Mouse (Mus musculus) CH12F3 (cell line): ENCODE results near the gene Trim66.

Experiments
- in situ Hi-C: fragments of 300-500 bp; cut with MboI; formaldehyde crosslinking; loops from 2 replicates; pipeline ENCODE4 v1.14.3; 2020; ENCODE audit warnings: low sequenced_read_pairs

The Trim66 gene

DNA sequence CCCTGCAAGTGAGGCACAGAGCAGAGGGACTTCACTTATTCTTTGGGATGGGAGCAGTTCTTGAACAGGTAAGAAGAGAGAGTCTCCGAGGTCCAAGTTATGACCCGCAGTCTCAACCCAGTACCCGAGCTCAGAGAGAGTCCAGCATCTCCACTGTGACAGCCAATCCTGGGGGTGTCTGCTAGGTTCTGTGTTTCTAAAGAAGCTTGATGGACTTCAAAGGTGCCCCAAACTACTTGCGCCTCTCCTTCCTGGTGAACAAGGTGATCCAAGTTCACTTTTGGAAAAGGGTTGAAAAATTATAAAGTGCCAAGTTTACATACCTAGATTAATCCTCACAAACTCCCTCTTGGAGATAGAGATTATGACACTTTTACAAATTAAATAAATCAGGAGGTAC, at the start of gene Trim66:
Gene Trim66, minus strand, starts transcription at position 101 of the 400 bp plus-strand sequence.
- in situ Hi-C loops = no loop called here

DNA sequence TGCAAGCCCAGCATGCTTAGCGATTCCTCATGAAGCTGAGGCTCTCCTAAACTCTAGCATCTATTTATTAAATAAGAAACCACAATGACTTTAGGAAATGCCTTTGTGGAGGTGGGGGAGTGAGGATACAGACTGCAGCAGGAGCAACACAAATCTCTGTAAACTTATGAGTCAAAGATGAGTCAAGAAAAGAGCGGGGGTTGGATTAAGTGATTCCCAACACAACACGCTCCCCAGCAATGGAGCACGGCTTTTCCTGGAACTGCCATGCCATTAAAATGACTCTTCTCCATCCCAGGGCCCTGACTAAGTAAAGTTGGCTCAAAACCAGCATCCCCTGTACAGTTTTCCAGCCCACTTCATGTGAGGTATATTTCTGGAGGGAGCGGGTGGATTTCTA, 38.8 kb upstream of the Trim66 start:
- in situ Hi-C loops = no loop called here

DNA sequence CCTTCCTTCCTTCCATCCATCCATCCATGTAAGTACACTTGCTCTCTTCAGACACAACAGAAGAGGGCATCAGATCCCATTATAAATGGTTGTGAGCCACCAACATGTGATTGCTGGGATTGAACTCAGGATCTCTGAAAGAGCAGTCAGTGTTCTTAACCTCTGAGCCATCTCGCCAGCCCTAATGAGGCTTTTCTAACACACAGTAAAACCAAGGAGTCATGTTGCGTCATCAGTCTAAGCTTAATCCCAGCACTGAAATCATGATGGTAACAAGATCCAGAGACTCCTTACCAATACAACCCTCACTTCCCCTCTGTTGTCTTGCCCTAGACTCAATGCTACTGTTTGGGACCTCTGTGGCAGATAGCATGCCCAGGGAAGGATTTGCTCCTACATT, 38.3 kb upstream of the Trim66 start:
- in situ Hi-C loops = no loop called here

DNA sequence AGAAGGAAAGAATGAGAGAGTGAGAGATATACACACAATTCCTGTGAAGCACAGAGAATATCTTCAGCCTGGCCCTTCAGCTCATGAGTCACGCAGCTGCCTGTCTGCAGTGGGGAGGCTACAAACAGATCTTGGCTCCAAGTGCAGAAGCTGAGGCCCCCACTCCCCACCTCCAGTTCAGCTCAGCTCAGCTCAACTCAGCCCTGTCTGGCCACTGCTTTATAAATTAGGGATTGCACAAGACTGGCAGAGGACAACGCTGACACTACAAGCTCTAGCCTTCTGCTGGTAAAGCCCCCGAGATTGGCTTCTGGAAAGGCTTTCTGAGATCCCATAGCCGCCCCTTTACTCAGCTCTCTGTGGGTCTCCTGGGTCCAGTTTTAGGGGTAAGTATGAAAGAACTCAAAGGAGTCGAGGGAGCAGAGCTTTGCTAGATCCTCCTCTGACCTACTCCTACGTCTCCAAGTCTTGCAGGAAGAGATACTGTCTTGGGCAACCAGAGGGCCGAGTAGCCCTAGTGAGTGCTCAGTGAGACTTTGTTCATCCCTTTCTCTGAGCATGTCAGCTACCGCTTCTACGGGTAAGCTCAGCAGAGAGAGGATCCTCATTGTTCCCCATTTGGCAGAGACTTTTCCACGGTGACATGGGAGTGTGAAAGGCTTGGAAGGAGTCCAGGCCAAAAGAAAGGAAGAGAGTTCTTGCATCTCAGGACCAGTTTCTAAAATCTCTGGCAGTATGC, 37.5 kb upstream of the Trim66 start:
- in situ Hi-C loops = no loop called here

DNA sequence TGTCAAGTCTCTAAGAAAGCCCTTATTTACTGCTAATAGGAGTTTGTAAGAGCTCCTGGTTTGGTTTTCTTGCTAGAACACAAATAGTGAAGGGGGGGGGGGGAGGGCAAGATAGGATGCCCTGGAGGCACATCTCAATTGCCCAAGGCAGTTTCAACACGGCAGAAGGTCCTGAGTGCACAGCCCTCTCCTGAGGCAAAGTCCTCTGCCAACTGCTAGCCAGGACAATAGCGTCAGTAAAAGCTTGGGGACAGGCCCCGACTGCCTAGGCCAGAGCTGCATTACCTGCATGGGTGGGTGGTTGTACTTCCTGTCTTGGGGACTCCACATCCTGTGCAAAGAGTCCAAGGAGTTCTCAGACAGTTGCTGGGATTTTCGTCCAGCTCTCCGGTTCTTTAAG, 36.9 kb upstream of the Trim66 start:
- in situ Hi-C loops = no loop called here

DNA sequence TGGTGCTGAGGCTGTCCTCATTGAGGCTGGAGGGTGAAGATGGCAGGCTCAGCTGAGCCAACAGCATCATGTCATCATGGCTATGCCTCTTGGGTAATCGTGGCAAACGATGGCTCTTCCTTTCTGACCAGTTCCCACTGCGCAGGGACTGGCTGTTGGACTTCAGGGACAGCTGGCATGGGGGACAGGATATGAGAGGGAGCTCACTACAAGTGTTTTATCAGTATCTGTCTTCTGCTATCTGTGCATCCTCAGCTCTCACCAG, 34.4 kb upstream of the Trim66 start:
- in situ Hi-C loops = no loop called here

DNA sequence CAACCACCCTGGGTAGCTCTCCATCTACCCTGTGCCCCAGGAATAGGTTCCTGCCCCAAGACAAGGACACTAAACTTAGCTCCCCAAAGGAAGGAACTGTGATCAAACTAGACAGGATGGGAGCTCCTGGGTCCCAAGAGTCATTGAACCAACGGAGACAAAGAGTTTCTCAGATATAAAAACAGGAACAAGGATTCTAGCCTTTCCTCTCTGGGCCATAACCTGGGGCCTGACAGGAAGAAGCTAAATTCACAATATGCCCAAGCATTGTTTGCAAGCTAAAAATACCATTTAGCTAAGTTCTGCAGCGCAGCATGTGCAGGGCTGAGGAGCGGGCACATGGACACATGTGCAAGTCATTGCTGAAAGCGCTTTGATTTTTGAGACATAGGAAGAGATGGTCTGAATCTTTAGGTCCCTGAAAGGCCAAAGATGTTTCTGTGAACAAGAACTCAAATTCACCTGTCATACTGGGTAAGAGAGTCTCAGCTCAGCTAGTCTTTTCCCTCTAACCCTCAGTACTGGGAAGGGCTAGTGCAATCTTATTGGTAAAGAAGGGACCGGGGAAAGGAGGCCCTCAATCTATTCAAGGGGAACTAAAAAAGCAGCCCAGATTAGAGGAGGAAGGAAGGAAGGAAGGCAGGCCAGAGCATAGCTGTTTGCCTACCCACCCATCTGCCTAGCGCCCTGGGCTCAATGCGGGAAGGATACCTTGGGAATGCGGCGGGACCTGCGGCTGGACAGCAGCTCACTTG, 33.9 kb upstream of the Trim66 start:
- in situ Hi-C loops = no loop called here

DNA sequence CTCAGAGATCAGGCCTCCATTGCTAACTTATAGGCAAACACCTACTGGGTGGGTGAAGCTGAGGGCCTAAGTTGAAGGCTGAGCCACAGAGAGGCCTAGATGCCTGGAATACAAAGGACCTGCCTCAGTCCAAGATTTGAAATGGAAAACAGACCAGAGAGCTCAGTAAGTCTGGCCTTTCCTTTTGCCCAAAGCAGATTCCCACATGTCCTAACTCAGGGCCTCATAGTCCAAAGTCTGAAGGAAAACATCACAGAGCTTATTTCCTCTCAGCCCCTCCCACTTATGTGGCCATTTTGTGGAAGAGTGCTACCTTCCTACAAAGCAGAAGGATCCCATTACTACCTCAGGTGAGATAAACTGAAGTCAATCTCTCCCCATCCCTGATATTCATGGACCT, 33.0 kb upstream of the Trim66 start:
- in situ Hi-C loops = no loop called here

DNA sequence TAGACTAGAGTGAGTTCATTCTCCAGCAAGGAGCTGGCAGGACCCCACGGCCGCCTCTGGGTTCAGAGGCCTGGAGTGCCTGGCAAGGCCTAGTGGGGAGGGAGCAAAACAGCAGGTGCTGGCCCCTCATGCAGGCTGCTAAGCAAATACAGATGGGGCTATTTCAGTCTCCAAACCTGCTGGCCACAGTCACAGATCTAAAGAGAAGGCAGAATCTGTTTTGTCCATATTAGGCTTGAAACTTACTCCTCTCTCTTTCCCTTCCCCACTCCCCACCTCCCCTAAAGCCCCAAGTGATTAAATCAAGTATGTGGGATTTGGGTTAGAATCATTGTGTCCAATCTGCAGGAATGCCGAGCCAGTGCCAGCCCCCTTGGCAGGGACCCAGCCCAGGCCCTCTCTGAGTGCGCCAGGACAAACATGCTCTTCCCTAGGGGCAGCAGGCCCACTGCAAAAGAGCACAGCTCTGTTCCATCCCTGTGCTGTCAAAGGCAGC, 28.6 kb upstream of the Trim66 start:
- in situ Hi-C loops = no loop called here

DNA sequence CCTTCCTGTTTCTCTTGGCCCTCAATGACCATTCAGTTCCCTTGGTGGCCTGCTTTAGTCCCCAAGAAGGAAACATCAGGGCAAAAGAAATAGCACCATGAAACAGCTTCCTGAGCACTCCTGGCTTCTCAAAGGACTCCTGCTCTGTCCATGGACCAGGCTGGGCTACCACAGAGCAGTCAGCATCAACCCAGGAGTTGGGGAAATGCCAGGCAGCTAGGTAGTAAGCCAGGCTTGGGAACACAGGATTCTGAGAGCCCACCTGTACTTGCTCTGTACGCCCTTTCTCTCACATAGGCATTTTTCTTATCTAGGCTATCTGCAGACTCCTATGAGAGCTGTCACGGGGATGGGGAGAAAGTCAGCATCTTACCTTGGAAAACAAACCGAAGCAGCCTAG, 27.0 kb upstream of the Trim66 start:
- in situ Hi-C loops = no loop called here

DNA sequence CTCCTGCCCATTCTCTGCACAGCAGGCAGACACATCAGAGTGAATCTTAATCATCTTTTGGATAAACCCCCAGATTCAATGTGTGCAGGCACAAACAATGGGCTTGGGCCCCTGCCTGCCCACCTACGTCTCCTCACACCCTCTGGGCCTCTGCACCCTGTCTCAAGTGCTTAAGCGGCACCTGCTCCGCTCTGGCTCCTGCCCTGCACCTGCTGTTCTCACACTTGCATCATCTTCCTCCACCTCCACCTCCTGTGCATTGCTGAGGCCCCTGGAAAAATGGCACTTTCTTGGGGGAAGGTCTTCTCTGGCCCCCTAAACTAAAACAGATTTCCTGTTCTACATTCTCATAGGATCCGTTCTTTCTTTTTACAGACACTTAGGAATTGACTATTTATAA, 26.0 kb upstream of the Trim66 start:
- in situ Hi-C loops = no loop called here

DNA sequence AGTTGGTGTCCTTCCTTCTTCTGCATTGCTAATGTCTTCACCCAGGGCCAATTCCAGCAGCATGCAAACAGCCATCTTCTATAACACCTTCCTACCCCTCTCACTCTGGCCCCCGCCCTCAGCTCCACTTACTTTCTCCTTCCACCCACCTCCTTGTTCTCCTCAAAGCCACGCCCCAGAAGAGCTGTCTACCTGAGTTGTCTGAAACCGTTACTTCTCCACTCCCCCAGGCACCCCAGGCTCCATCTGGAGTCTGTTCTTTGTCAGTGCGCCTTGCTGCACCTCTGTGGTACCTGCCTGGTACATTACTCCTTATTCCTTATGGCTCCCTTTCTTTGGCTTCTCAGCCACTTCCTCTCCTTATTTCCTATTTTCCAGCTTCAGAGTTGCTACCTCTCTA, 25.2 kb upstream of the Trim66 start:
- in situ Hi-C loops = no loop called here

DNA sequence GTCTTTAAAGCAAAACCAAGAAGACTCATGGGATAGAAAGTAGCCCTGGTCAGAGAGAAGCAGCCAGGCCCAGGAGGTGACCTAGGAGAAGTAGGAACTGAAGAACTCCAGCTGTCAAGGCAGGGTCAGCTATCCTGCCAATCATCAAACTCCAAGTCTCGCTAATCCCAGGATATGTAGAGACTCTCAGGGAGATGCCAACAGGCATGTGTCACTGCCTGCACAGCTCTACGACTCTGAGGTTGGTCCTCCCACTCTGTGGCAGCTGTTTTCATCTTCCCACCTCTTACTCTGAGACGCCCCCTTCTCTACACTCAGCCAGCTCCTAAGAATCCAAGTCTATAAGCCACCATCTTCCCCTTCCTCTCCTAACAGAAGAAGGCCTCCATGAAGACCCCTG, 24.8 kb upstream of the Trim66 start:
- in situ Hi-C loops = no loop called here

DNA sequence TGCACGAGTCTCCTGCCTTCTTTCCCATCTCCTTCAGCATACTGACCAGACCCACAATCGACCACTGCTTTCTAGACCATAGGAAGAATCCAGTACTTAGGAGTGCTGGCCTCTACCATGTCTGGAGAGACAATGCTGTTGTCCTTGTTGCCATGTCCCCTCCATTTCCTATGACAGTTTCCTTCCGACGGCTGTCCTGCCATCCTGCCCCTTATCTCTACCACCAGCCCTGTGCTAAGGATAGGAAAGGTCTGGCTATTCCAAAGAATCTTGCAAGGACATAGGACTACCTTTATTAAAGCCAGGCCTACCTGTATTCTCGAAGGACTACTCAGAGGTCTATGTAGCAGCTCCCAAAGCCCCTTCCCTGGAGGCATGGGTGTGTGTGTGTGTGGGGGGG, 23.6 kb upstream of the Trim66 start:
- in situ Hi-C loops = no loop called here

DNA sequence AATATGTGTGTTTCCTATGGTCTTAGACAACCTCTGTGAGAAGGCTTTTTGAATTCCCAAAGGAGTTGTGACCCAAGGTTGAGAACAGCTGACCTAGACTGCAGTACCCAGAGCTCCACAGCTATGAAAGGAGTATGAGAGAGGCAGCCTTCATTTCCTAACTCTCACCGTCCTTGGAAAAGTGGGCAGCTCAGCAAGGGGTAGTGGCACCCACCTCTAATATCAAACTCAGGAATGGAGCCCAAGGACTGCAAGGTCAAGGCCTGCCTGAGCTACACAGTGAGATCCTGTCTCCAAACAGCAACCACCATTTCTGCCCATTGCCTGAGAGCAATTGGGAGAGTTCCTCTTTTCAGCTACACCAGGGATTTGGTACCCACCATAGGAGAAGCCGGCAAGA, 21.8 kb upstream of the Trim66 start:
- in situ Hi-C loops = loop anchor here (10.0 kb wide), 1 partner anchor 85 kb away; no protein-coding TSS in a partner anchor

DNA sequence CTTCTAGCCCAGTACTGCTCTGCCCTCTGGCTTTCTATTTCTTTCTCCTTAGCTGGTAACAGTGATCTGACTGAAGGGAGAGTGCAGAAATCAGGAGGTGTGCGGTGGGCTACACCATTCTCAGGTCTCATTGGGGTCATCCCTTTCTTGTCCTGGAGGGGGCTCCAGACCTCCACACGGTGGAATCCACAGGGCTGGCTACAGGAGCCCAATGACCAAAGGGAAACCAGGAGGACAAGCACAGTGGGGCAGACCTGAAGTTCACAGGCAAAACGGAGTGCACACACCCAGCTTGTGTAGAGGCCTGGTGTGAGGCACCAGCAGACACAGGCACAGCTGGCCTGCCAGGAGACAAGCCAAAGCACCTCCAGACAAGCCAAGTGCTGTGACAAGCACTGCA, 20.4 kb upstream of the Trim66 start:
- in situ Hi-C loops = loop anchor here (10.0 kb wide), 1 partner anchor 86 kb away; no protein-coding TSS in a partner anchor

DNA sequence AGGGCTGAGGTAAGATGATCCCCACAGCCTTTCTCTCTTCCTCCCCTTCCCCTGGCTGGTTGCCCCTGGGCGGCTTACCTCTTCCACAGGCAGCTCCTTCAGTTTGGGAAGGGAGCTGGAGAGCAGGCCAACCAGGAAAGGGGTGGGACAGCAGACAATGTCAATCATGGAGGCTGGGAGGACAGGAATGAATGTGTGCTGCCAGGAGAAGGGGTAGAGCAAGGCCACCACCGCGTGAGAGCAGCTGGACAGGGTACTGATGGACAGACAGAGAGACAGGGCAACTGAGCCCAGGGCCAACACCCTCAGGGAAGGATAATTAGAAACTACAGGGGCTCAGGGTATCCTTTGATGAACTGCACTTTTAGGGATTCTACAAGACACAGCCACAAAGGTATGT, 19.6 kb upstream of the Trim66 start:
- in situ Hi-C loops = loop anchor here (10.0 kb wide), 1 partner anchor 87 kb away; no protein-coding TSS in a partner anchor

DNA sequence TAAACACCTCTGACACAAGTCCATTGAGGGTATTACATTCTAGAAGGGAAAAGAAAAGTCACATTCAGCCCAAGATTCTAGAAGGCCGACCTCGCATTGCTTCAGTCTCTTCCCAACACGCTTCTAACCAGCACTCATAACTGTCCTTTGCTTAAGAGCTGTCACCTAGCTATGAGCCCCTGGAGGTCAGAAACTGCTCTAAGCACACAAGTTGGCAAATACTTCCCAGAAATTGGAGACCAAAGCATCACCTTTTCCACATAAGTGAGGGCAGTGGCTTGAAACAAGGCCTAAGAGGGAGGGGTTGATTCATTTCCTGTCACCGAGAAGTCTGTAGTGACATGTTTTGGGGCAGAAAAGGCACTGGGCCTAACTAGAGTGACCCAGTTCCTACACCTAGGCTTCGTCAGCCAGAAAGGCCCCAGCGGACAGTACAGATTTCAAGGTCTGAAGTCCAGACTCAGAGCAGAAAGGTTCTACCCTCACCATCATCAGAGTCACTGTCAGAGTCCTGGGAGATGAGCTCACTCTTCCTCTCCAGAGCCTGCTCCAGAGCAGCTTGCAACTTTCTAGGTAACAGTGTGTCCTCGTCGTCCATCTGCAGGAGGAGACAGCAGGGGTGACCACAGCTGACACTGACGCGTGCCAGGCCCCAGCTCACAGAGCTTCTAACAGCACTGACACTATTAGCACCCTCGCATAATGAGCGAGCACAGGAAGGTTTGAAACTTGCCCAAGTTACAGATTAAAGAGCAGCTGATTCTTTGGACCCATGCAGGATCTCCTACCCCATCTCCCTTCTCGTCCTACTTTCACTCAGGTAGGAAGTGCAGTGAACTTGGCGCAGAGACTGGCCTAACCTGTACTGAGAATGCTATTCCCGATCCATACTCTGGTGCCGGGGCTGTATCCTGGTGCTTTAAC, 18.1 kb upstream of the Trim66 start:
- in situ Hi-C loops = loop anchor here (10.0 kb wide), 1 partner anchor 89 kb away; no protein-coding TSS in a partner anchor

DNA sequence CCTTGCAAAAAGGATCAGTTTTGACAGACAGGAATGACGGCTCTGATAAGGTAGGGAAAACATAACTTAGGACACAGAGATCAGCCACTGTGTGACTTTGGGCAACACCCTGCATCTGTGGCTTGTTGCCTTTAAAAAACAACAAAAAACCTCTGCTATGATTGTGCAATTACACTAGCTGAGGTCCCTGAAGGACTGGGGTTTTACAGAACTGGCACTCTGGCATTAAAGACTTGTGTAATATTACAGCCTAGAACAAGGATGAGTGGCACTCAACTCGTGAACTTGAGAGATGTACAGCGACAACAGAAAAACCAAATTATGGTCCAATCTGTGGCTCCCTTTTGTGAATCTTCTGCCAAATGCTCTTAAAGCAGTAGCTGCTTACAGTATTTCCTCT, 16.8 kb upstream of the Trim66 start:
- in situ Hi-C loops = loop anchor here (10.0 kb wide), 1 partner anchor 90 kb away; no protein-coding TSS in a partner anchor

DNA sequence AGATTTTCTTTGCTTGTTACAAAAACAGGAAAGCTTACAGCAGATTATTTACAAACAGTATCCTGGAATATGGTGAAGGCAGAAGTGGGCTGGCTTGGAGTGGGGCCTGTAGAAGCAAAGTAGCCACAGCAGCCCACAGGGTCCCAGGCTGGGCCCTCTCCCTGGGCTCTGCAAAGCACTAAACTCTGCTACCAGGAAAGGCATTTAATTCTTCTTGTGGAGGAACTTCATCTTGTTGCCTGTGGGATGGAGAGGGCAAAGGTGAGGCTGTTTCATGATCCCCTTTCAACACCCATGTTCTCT, 16.5 kb upstream of the Trim66 start:
- in situ Hi-C loops = loop anchor here (10.0 kb wide), 1 partner anchor 90 kb away; no protein-coding TSS in a partner anchor

DNA sequence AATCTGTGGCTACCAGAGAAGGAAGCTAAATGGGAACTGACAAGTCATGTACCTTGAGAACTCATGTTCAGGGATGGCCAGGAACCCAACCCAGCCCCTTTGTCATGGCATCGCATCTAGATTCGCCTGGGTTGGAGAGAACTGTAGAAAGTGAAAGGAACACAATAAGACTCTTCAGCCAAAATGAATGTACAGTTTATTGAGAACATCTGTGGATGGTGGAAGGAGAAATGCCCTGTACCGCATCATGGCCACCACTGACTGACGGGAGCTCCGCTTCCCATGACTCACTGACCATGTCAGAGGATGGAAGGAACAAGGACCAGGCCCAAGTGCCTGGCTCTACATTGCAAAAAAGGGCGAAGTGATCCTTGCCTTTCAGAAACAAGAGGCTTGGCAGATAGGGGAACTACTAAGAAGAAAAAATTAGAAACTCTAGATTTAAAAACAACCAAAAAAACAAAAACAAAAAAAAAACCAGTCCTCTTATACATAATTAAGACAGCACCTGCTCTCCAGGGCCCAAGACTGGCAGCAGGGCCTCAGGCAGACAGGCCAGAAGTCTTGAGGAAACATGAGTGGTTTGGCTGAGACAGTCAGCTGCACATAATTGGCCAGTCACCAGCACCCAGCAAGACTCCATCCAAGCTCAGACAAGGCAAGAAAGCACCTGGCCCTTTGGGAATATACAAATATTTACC, 16.0 kb upstream of the Trim66 start:
- in situ Hi-C loops = loop anchor here (10.0 kb wide), 1 partner anchor 91 kb away; no protein-coding TSS in a partner anchor
